Mouse (Mus musculus): ENCODE results near the gene Cfap97d1.

- TF ChIP-seq POLR2A (IDR thresholded peaks at IDR 0.05; ENCODE audit: control insufficient read depth in 1 of 2, insufficient read depth in 1 of 2, low read depth in 1 of 2, low read length in 2 of 2, poor library complexity in 1 of 2) (no peak), EP300 (IDR thresholded peaks at IDR 0.05; ENCODE audit: low read depth in 1 of 2, low read length in 2 of 2) (no peak), GATA1 (IDR thresholded peaks at IDR 0.05; ENCODE audit: low read depth, low read length) (no peak), CTCF (IDR thresholded peaks at IDR 0.05 in 2 of 3, conservative IDR thresholded peaks at IDR 0.05 in 1 of 3; ENCODE audit: control insufficient read depth in 1 of 3, insufficient read depth in 1 of 3, low read depth in 2 of 3, low read length in 3 of 3, poor library complexity in 1 of 3, severe bottlenecking in 1 of 3) (no peak), SMC3 (IDR thresholded peaks at IDR 0.05; ENCODE audit: low read depth, low read length) (no peak), BHLHE40 (IDR thresholded peaks at IDR 0.05; ENCODE audit: borderline replicate concordance, low read depth, low read length) (no peak), CHD2 (IDR thresholded peaks at IDR 0.05; ENCODE audit: low read length) (no peak), ZNF384 (IDR thresholded peaks at IDR 0.05; ENCODE audit: low read depth, low read length) (no peak), JUND (IDR thresholded peaks at IDR 0.05; ENCODE audit: low read depth, low read length) (no peak), TBP (IDR thresholded peaks at IDR 0.05; ENCODE audit: low read depth, low read length) (no peak), E2F4 (IDR thresholded peaks at IDR 0.05; ENCODE audit: borderline replicate concordance, low read depth, low read length) (no peak), TCF12 (IDR thresholded peaks at IDR 0.05; ENCODE audit: low read depth, low read length) (no peak), HCFC1 (IDR thresholded peaks at IDR 0.05; ENCODE audit: low read depth, low read length) (no peak), MYC (IDR thresholded peaks at IDR 0.05; ENCODE audit: low read depth, low read length) (no peak)
These were observed 45.9 kb downstream of the Cfap97d1 start for GRCm38 (mm10) chr11:102029966-102030365.
